ENCODE assay signal across 8 mouse cellular contexts in the genomic region with DNA sequence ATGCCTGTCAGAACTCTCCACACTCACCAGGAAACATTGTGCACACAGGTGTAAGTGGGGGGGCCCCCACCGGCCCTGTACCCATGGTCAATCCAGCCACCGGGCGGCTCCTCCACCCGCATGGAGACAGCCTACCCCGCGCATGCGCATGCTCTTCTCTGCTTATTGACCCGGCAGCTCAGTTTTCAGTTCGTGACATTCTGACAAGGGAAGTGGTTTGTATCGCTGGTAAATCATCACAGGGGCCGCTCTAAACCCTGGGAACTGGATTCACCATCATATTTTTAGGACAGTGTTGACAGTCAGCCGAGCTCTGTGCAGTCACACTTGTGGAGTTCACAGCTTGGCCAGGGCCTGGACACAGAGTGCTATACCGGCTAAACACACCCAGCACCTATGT. TPM values are rescaled to one million over a fixed set of nuclear protein-coding genes. Genes with fewer than 3 reads are reported as not detected.
DNase-seq lines count a peak whose midpoint lies in the region; ATAC-seq and TF ChIP-seq lines count a peak whose summit lies in the region.

No protein-coding gene starts in this region.

- peaks cover 24% of the 10 kb centered on the region for H3K4me1 ChIP-seq in brown adipose tissue, adult 24 weeks (ENCODE audit: control insufficient read depth, insufficient read depth, insufficient read length, low read length)
- peaks cover 59% of the 10 kb centered on the region for H3K4me1 ChIP-seq in heart, embryonic 10.5 days
- no peaks in the 10 kb centered on the region for H3K4me1 ChIP-seq in forebrain, postnatal 0 days (ENCODE audit: insufficient read depth)

- no peaks in the 10 kb centered on the region for H3K27me3 ChIP-seq in heart, embryonic 10.5 days (ENCODE audit: insufficient read depth, poor library complexity, severe bottlenecking)
- no peaks in the 10 kb centered on the region for H3K27me3 ChIP-seq in forebrain, postnatal 0 days (ENCODE audit: insufficient read depth, low read length)

- peak; percentile 88 for DNase-seq in heart, embryonic 10.5 days (ENCODE audit: low spot score)
- peak; percentile 86 for DNase-seq in kidney, postnatal 14 days
- DNase-seq in thymus, postnatal 10 days (ENCODE audit: low spot score in 2 of 2): peak; percentile 73 to 80
- DNase-seq in forebrain, postnatal 0 days: no peak
- DNase-seq in yolk sac, embryonic 10.5 days (ENCODE audit: low spot score): no peak

- ATAC-seq in CD4-positive, CD25-positive, alpha-beta regulatory T cell, adult 4 months: peak; percentile 84
- ATAC-seq in megakaryocyte, adult 5-6 weeks (ENCODE audit: poor library complexity, severe bottlenecking): peak; percentile 79
- ATAC-seq in forebrain, postnatal 0 days: no peak

- H3K36me3 ChIP-seq in heart, embryonic 10.5 days: peaks cover 13% of the 10 kb centered on the region
- no peaks in the 10 kb centered on the region for H3K36me3 ChIP-seq in forebrain, postnatal 0 days (ENCODE audit: insufficient read depth)

- H3K27ac ChIP-seq in brown adipose tissue, adult 24 weeks (replicated peaks; ENCODE audit: low read depth, low read length): no peak overlapping the region
- H3K27ac ChIP-seq in heart, embryonic 10.5 days: peak overlapping the region; percentile 69
- no peak overlapping the region for H3K27ac ChIP-seq in forebrain, postnatal 0 days (ENCODE audit: low read depth, low read length)

- no peaks in the 10 kb centered on the region; the same call in 1 of the 2 replicates for H3K9me3 ChIP-seq in heart, embryonic 10.5 days
- H3K9me3 ChIP-seq in forebrain, postnatal 0 days (ENCODE audit: low read length): no peaks in the 10 kb centered on the region

- no peak overlapping the region for H3K4me2 ChIP-seq in forebrain, postnatal 0 days (ENCODE audit: low read depth)

- H3K9ac ChIP-seq in forebrain, postnatal 0 days: no peak overlapping the region

- no peak for TF ChIP-seq CTCF in forebrain, postnatal 0 days (IDR thresholded peaks at IDR 0.05; ENCODE audit: low read depth)

- peak overlapping the region; percentile 19; the same call in 1 of the 2 replicates for H3K4me3 ChIP-seq in brown adipose tissue, adult 24 weeks (ENCODE audit: insufficient read depth, low read depth, low read length)
- peak overlapping the region; percentile 37 for H3K4me3 ChIP-seq in heart, embryonic 10.5 days
- no peak overlapping the region for H3K4me3 ChIP-seq in forebrain, postnatal 0 days (ENCODE audit: low read depth, low read length)

- WGBS in heart, embryonic 10.5 days: 35% methylated on average over 13 of the region's 13 CpGs
- WGBS in forebrain, postnatal 0 days: 83% methylated on average over 13 of the region's 13 CpGs

RNA-seq across cellular contexts. Expression of a gene that starts 36.0 kb away (rescaled TPM):
- 10 to 100 TPM; 39.3 to 53.2 TPM for polyA plus RNA-seq in CD4-positive, CD25-positive, alpha-beta regulatory T cell, adult 4 months (2017; shearing (Covaris generic))
- polyA plus RNA-seq in brown adipose tissue, adult 24 weeks (2012; ENCODE audit: insufficient read depth, insufficient read length, missing spikeins): 15.1 and 18.4 TPM in 2 replicates
- 25.7 and 30.1 TPM in 2 replicates for polyA plus RNA-seq in heart, embryonic 10.5 days (2016; fragmentation: Nextera tagmentation; extraction: Ambion mirVana)
- total RNA-seq in megakaryocyte, adult 5-6 weeks (2015): 40.9 and 47.6 TPM in 2 replicates
- total RNA-seq in megakaryocyte, adult 5-6 weeks (2017): 50.6 and 53.2 TPM in 2 replicates
- total RNA-seq in forebrain, postnatal 0 days (2014; rRNA removed): 17.8 and 22.6 TPM in 2 replicates
- polyA plus RNA-seq in forebrain, postnatal 0 days (2015; fragmentation: Nextera tagmentation; extraction: Ambion mirVana): 4.9 and 8.8 TPM in 2 replicates

RNA-seq across cellular contexts. Expression of a gene that starts 43.7 kb away (rescaled TPM):
- 1 to 10 TPM; 2.7 to 3.1 TPM for polyA plus RNA-seq in CD4-positive, CD25-positive, alpha-beta regulatory T cell, adult 4 months (2017; shearing (Covaris generic))
- polyA plus RNA-seq in brown adipose tissue, adult 24 weeks (2012; ENCODE audit: insufficient read depth, insufficient read length, missing spikeins): 9.4 and 11.1 TPM in 2 replicates
- 4.8 and 6.3 TPM in 2 replicates for polyA plus RNA-seq in heart, embryonic 10.5 days (2016; fragmentation: Nextera tagmentation; extraction: Ambion mirVana)
- total RNA-seq in megakaryocyte, adult 5-6 weeks (2015): 4.6 and 5.6 TPM in 2 replicates
- total RNA-seq in megakaryocyte, adult 5-6 weeks (2017): 4.6 and 6.6 TPM in 2 replicates
- total RNA-seq in forebrain, postnatal 0 days (2014; rRNA removed): 6.1 and 7.3 TPM in 2 replicates
- polyA plus RNA-seq in forebrain, postnatal 0 days (2015; fragmentation: Nextera tagmentation; extraction: Ambion mirVana): 1.8 and 4.4 TPM in 2 replicates

RNA-seq across cellular contexts. Expression of a gene that starts 44.7 kb away (rescaled TPM):
- 10 to 100 TPM; 37.9 to 52.4 TPM for polyA plus RNA-seq in CD4-positive, CD25-positive, alpha-beta regulatory T cell, adult 4 months (2017; shearing (Covaris generic))
- 18.9 and 34.2 TPM in 2 replicates for polyA plus RNA-seq in brown adipose tissue, adult 24 weeks (2012; ENCODE audit: insufficient read depth, insufficient read length, missing spikeins)
- polyA plus RNA-seq in heart, embryonic 10.5 days (2016; fragmentation: Nextera tagmentation; extraction: Ambion mirVana): 6.2 and 6.6 TPM in 2 replicates
- total RNA-seq in megakaryocyte, adult 5-6 weeks (2015): 20.0 and 22.5 TPM in 2 replicates
- 22.5 and 23.7 TPM in 2 replicates for total RNA-seq in megakaryocyte, adult 5-6 weeks (2017)
- total RNA-seq in forebrain, postnatal 0 days (2014; rRNA removed): 2.0 and 2.6 TPM in 2 replicates
- 1.1 and 1.6 TPM in 2 replicates for polyA plus RNA-seq in forebrain, postnatal 0 days (2015; fragmentation: Nextera tagmentation; extraction: Ambion mirVana)

RNA-seq across cellular contexts. Expression of a gene that starts 51.8 kb away (rescaled TPM):
- polyA plus RNA-seq in CD4-positive, CD25-positive, alpha-beta regulatory T cell, adult 4 months (2017; shearing (Covaris generic)): not detected
- polyA plus RNA-seq in brown adipose tissue, adult 24 weeks (2012; ENCODE audit: insufficient read depth, insufficient read length, missing spikeins): not detected in 2 replicates
- polyA plus RNA-seq in heart, embryonic 10.5 days (2016; fragmentation: Nextera tagmentation; extraction: Ambion mirVana): not detected in 2 replicates
- total RNA-seq in megakaryocyte, adult 5-6 weeks (2015): not detected in 2 replicates
- total RNA-seq in megakaryocyte, adult 5-6 weeks (2017): not detected in 2 replicates
- total RNA-seq in forebrain, postnatal 0 days (2014; rRNA removed): 1.8 and 7.1 TPM in 2 replicates
- polyA plus RNA-seq in forebrain, postnatal 0 days (2015; fragmentation: Nextera tagmentation; extraction: Ambion mirVana): 2.6 and 8.0 TPM in 2 replicates

RNA-seq across cellular contexts. Expression of a gene that starts 54.8 kb away (rescaled TPM):
- not detected for polyA plus RNA-seq in CD4-positive, CD25-positive, alpha-beta regulatory T cell, adult 4 months (2017; shearing (Covaris generic))
- polyA plus RNA-seq in brown adipose tissue, adult 24 weeks (2012; ENCODE audit: insufficient read depth, insufficient read length, missing spikeins): not detected in 2 replicates
- polyA plus RNA-seq in heart, embryonic 10.5 days (2016; fragmentation: Nextera tagmentation; extraction: Ambion mirVana): not detected in 2 replicates
- not detected in 2 replicates for total RNA-seq in megakaryocyte, adult 5-6 weeks (2015)
- not detected in 2 replicates for total RNA-seq in megakaryocyte, adult 5-6 weeks (2017)
- total RNA-seq in forebrain, postnatal 0 days (2014; rRNA removed): 7.2 and 12.3 TPM in 2 replicates
- polyA plus RNA-seq in forebrain, postnatal 0 days (2015; fragmentation: Nextera tagmentation; extraction: Ambion mirVana): 3.2 and 4.4 TPM in 2 replicates

Comparison
In these comparisons a context has a peak if more than half of its experiments do, and no peak if none do; other contexts are left out.
1. DNase-seq: peak in heart, embryonic 10.5 days (single experiment), kidney, postnatal 14 days (single experiment) and thymus, postnatal 10 days (2 of 2); none in forebrain, postnatal 0 days (single experiment) and yolk sac, embryonic 10.5 days (single experiment).